Mouse (Mus musculus) embryonic facial prominence, embryonic 12.5 days (tissue): ENCODE data around the gene Nr1i3. TPM values are rescaled to one million over a fixed set of nuclear protein-coding genes. Genes with fewer than 3 reads are reported as not detected.

Experiments used
- ATAC-seq: fragments of 200-750 bp; cut with Nextera tagmentation; 2 replicates; pipeline ENCODE4 v1.8.0; 2017; ENCODE audit not compliant: insufficient number of reproducible peaks, insufficient read depth, low FRiP score, low TSS enrichment
- H3K27ac ChIP-seq: fragments of 300-500 bp; sonication (generic); 2 replicates; pipeline ENCODE4 v1.5.1; 2016; ENCODE audit warnings: mild to moderate bottlenecking
- H3K27me3 ChIP-seq: fragments of 300-500 bp; sonication (generic); 2 replicates; pipeline ENCODE4 v1.6.1; 2016; ENCODE audit warnings: mild to moderate bottlenecking, moderate library complexity
- H3K36me3 ChIP-seq: fragments of 300-500 bp; sonication (generic); 2 replicates; pipeline ENCODE4 v1.6.1; 2016; ENCODE audit warnings: mild to moderate bottlenecking
- H3K4me1 ChIP-seq: fragments of 300-500 bp; sonication (generic); 2 replicates; pipeline ENCODE4 v1.6.1; 2016
- H3K4me2 ChIP-seq: fragments of 300-500 bp; sonication (generic); replicated peaks from 2 replicates; pipeline ENCODE4 v1.6.1; 2016; ENCODE audit warnings: mild to moderate bottlenecking, moderate library complexity
- H3K4me3 ChIP-seq: fragments of 300-500 bp; sonication (generic); 2 replicates; pipeline ENCODE4 v1.5.1; 2016; ENCODE audit warnings: mild to moderate bottlenecking
- H3K9ac ChIP-seq: fragments of 300-500 bp; sonication (generic); 2 replicates; pipeline ENCODE4 v1.6.1; 2016; ENCODE audit warnings: mild to moderate bottlenecking, moderate library complexity
- H3K9me3 ChIP-seq: fragments of 300-500 bp; sonication (generic); 2 replicates; pipeline ENCODE4 v1.6.1; 2016; ENCODE audit warnings: mild to moderate bottlenecking, moderate library complexity
- WGBS: fragments of 180-500 bp; shearing (Covaris S2); methylation state at CpG from one replicate; pipeline ENCODE4 v1.1.7; 2016; 5-methylcytosine and 5-hydroxymethylcytosine counted together
- polyA plus RNA-seq: library from polyadenylated mRNA; unstranded; fragments of >200 nt; fragmentation: Nextera tagmentation; extraction: Ambion mirVana; gene quantifications from 2 replicates; pipeline ENCODE4 v1.2.1, GENCODE M21; 2016

Gene Nr1i3
- polyA plus RNA-seq, 1 experiment from 2014 or later: 0.26 TPM

DNA sequence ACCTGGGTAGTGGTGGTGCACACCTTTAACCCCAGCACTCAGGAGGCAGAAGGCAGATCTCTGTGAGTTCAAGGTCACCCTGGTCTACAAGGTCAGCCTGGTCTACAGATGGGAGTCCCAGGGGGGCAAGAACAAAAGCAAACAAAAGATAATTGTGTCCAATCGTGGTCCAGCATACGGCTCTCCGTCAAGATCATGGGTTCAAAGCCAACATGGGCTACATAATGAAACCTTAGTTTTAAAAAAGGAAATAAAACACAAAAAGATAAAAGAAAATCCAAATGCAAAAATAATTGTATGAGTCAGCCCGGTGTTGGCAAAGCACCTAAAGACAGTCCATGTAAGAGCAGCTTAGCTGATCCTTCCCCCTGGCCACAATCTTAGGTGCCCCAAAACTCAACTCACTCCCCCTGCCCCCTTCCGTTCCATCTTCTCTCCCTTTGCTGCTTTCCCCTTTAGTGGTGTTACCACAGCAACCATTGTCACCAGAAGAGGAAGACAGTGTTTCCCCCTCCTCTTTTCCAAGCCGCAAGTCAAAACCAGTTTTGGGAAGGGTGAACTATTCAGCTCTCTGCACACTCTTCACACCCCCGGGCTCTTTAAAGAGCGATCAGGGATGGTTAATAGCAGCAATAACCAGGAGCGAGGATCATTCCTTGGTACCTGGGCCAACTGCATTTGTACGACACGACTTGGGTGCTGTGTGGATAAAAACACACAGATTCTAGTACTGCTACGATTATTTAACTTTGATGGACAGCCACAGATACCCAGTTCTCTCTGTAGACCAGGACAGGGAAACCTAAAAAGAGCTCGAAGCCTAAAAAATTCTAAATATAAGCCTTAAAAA, 25.7 kb upstream of the Nr1i3 start:
- Histone ChIP-seq H3K9me3 (no peaks in the 10 kb centered on the region), H3K27ac (no peak overlapping the region), H3K4me3 (no peak overlapping the region), H3K4me1 (peaks cover 24% of the 10 kb centered on the region), H3K9ac (no peak overlapping the region), H3K27me3 (peaks cover 21% of the 10 kb centered on the region), H3K4me2 (no peak overlapping the region), H3K36me3 (no peaks in the 10 kb centered on the region)
- 56% methylated on average over 13 of the region's 13 CpGs for WGBS
- no peak for ATAC-seq

GRCm38 (mm10) chr1:171189046-171189445, 24.7 kb upstream of the Nr1i3 start:
- 0 out of 2 replicates have a peak, but pooled peaks have one; percentile 25 for ATAC-seq
- H3K9me3 ChIP-seq: no peaks in the 10 kb centered on the region
- WGBS: 11% methylated on average over 8 of the region's 8 CpGs
- H3K4me3 ChIP-seq: no peak overlapping the region
- H3K4me2 ChIP-seq: no peak overlapping the region
- H3K27ac ChIP-seq: 0 out of 2 replicates have a peak overlapping the region, but pooled peaks have one; percentile 19
- H3K4me1 ChIP-seq: peaks cover 34% of the 10 kb centered on the region
- no peak overlapping the region for H3K9ac ChIP-seq
- no peaks in the 10 kb centered on the region for H3K36me3 ChIP-seq
- peaks cover 30% of the 10 kb centered on the region for H3K27me3 ChIP-seq

DNA sequence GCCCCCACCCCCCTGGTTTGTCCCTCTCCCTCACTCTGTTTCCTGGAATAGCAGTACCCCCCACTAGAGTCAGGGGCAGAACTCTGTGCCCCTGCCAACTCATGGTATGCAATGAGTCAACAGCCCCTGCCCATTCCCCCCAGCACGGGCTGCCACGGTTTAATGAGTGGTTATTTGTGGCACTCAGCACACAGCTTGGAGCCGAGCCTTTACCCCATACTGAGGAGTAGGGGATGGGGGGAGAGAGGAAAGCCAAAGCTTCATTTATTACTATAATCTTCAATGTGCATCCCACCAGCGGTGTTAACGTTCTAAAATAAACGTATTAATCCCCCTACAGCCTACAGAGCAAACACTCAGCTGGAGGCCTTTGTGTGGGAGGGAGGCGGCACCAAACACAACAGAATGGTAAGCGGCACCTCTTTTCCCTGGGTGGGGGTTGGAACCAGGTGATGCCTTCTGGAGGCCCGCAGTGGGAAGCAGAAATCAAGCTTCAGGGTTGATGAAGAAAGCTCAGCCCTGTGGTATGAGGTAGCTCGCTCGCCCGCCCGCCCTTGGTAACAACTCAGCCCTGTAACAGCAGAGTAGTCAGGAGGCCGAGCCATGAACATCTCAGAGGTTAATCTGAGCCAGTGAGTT, 24.2 kb upstream of the Nr1i3 start:
- Histone ChIP-seq H3K9ac (no peak overlapping the region), H3K27ac (0 out of 2 replicates have a peak overlapping the region, but pooled peaks have one; percentile 19), H3K4me1 (peaks cover 39% of the 10 kb centered on the region), H3K27me3 (peaks cover 36% of the 10 kb centered on the region), H3K4me3 (no peak overlapping the region), H3K4me2 (no peak overlapping the region), H3K36me3 (no peaks in the 10 kb centered on the region), H3K9me3 (no peaks in the 10 kb centered on the region)
- 36% methylated on average over 14 of the region's 14 CpGs for WGBS
- peak; percentile 36; the same call in 1 of the 2 replicates for ATAC-seq

- H3K27me3 ChIP-seq: peaks cover 48% of the 10 kb centered on the region
- WGBS: 94% methylated on average over 9 of the region's 9 CpGs
- H3K4me2 ChIP-seq: no peak overlapping the region
- H3K4me1 ChIP-seq: peaks cover 42% of the 10 kb centered on the region
- H3K27ac ChIP-seq: no peak overlapping the region
- no peaks in the 10 kb centered on the region for H3K9me3 ChIP-seq
- no peak for ATAC-seq
- no peaks in the 10 kb centered on the region for H3K36me3 ChIP-seq
- H3K4me3 ChIP-seq: no peak overlapping the region
- no peak overlapping the region for H3K9ac ChIP-seq
Observed at GRCm38 (mm10) chr1:171190832-171191231, 22.9 kb upstream of the Nr1i3 start.

DNA sequence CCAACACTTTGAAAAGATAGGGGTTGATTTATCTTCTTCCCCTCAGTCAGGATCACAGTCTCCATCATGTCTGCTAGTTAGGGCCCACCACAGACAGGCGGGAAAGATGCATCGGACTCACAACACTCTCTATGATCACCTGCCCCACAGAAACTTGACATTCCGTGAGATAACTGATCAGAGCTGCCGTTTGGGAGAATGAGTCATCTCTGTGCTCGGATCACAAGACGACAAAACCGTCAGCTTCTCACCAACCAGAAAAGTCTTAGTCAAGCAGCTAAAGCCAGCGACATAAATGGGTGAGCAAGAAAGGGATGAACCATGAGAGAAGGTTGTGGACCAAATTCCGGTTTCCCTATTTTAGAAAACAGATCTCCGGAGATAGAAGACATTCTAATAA, 21.5 kb upstream of the Nr1i3 start:
- Histone ChIP-seq H3K4me3 (no peak overlapping the region), H3K27me3 (peaks cover 61% of the 10 kb centered on the region), H3K9me3 (no peaks in the 10 kb centered on the region), H3K4me2 (no peak overlapping the region), H3K27ac (no peak overlapping the region), H3K4me1 (peaks cover 43% of the 10 kb centered on the region), H3K9ac (no peak overlapping the region), H3K36me3 (no peaks in the 10 kb centered on the region)
- ATAC-seq: no peak
- WGBS: 46% methylated on average over 10 of the region's 10 CpGs

DNA sequence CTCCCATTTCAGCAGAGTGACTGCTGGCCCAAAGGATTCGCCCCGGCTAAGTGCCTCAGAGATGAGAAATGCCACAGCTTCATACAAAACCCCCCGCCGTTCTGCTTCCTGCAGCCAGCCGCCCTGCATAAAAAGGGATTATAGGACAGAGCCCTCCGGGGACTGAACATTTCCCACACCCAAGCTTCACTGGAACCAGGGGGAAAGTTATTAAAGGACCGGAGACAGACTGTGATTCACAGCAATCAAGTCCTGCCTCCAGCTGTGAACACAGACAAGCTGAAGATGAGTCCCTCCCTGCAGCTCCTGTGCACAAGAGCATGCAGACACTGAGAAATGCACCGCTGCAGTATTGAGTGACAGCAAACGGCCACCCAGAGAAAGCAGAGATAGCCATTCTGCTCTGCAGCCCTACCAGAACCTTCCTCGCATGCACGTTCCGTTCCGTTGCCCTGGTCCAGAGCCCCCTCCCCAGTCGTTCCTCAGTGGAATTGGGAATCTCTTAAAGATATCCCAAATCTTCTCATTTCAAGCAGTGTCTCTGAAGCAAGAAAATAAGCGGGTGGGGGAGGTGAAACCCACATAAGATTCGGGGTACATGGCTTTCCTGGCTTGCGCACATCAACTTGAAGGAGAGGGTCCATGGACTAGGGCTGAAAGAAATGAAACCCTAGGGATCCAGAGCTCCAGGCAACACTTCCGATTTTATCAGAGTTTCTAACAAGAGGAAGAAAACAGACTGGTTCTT, 20.5 kb upstream of the Nr1i3 start:
- Histone ChIP-seq H3K9me3 (no peaks in the 10 kb centered on the region), H3K9ac (no peak overlapping the region), H3K27me3 (peaks cover 65% of the 10 kb centered on the region), H3K36me3 (no peaks in the 10 kb centered on the region), H3K27ac (no peak overlapping the region), H3K4me2 (peak overlapping the region; percentile 42), H3K4me1 (peaks cover 40% of the 10 kb centered on the region), H3K4me3 (peak overlapping the region; percentile 16)
- ATAC-seq: no peak
- WGBS: 3% methylated on average over 18 of the region's 18 CpGs

DNA sequence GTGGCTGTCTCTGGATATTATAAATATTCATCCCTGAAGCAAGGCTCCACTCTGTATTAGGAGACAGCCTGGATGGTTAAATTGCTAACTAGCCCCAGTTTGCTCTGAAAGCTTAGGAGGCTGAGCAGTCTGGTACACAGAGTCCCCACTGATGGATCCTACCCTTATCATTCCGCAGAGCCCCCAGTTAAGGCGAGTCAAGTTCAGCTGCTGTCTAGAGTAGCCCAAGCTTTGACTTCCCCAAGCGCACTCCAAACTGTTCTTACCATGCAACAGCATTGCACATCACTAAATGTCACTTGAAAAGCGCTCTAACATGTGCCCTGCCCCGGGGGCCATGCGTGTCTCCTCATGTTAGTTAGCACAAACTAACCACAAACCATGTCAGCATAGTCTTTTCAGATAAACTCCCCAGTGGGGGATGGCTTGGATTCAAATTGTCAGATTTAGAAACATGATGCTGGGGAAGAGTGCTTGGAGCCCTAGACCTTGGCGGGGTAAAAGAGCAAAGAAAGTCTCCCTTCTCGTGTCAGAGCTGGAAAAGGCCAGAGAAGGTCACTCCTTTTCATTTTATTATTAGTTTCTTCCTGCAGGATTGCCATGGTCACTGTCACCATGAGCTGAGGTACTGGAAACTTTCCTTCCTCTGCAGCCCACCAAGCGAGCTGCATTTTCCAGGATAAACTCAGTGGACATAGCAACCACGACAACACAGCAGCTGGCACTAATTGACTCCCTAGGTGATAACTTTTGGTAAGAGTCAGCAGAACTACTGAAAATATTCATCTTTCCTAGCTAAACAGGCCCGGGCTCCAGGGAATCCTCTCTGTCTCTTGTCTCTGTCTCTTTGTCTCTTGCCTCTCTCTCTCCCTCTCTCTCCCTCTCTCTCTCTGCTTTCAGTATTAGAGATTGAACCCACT, 19.6 kb upstream of the Nr1i3 start:
- Histone ChIP-seq H3K4me3 (no peak overlapping the region), H3K27me3 (peaks cover 72% of the 10 kb centered on the region), H3K9ac (no peak overlapping the region), H3K27ac (no peak overlapping the region), H3K9me3 (no peaks in the 10 kb centered on the region), H3K4me1 (peaks cover 33% of the 10 kb centered on the region), H3K4me2 (peak overlapping the region; percentile 42), H3K36me3 (no peaks in the 10 kb centered on the region)
- ATAC-seq: no peak
- 18% methylated on average over 11 of the region's 11 CpGs for WGBS

- H3K9me3 ChIP-seq: no peaks in the 10 kb centered on the region
- no peak for ATAC-seq
- peak overlapping the region; percentile 52 for H3K4me3 ChIP-seq
- 4% methylated on average over 20 of the region's 20 CpGs for WGBS
- H3K27ac ChIP-seq: no peak overlapping the region
- peak overlapping the region; percentile 53 for H3K9ac ChIP-seq
- H3K36me3 ChIP-seq: no peaks in the 10 kb centered on the region
- H3K4me1 ChIP-seq: peaks cover 25% of the 10 kb centered on the region
- peaks cover 73% of the 10 kb centered on the region for H3K27me3 ChIP-seq
- H3K4me2 ChIP-seq: peak overlapping the region; percentile 99
Observed at GRCm38 (mm10) chr1:171195046-171195822, 18.5 kb upstream of the Nr1i3 start.

- peak within 1 kb of the TSS; percentile 99 for H3K4me2 ChIP-seq
- peak within 1 kb of the TSS; percentile 53 for H3K9ac ChIP-seq
- WGBS: 0% methylated on average over 33 of the region's 33 CpGs
- ATAC-seq: peak; percentile 86
- peak within 1 kb of the TSS; percentile 52 for H3K4me3 ChIP-seq
- peaks cover 25% of the 10 kb centered on the region for H3K4me1 ChIP-seq
- no peaks in the 10 kb centered on the region for H3K36me3 ChIP-seq
- H3K27ac ChIP-seq: no peak within 1 kb of the TSS
- H3K9me3 ChIP-seq: no peaks in the 10 kb centered on the region
- peaks cover 69% of the 10 kb centered on the region for H3K27me3 ChIP-seq
Observed at GRCm38 (mm10) chr1:171195887-171196397, 17.8 kb upstream of the Nr1i3 start, which contains the start of gene Pcp4l1. Gene Pcp4l1 (minus strand): TSS chr1:171196268.

DNA sequence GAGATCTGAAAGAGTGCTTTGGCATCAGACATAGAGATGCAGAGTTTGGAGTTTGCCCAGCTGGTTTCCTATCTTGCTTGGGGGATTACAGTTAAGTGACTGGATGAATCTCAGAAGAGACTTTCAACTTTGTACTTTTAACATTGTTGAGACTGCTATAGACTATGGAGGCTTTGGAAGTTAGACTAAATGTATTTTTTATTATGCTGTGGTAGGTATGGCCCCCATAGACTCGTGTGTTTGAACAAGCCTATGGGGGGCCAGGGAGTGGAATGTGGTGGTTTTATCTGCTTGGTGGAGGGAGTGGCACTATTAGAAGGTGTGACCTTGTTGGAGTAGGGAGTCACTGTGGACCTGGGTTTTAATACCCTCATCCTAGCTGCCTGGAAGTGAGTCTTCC, 14.2 kb upstream of the Nr1i3 start:
- Histone ChIP-seq H3K4me1 (peaks cover 9% of the 10 kb centered on the region; the same call in 1 of the 2 replicates), H3K4me3 (no peak overlapping the region), H3K27ac (no peak overlapping the region), H3K36me3 (no peaks in the 10 kb centered on the region), H3K4me2 (no peak overlapping the region), H3K27me3 (peaks cover 38% of the 10 kb centered on the region), H3K9me3 (no peaks in the 10 kb centered on the region), H3K9ac (no peak overlapping the region)
- ATAC-seq: no peak
- WGBS: 44% methylated on average over 1 of the region's 1 CpGs
